Mouse (Mus musculus) 3134 (cell line): Measurements from ENCODE around the gene Hoxd9.

Source experiments
- DNase-seq: peaks from one replicate; pipeline ENCODE4 v3.0.0-alpha.2; 2011; ENCODE audit warnings: low spot score; ENCODE audit not compliant: insufficient read length; ENCODE audit errors: extremely low read depth

The Hoxd9 gene

GRCm38 (mm10) chr2:74682796-74683195, 14.7 kb upstream of the Hoxd9 start:
- DNase-seq = no peak

GRCm38 (mm10) chr2:74683471-74683951, 14.0 kb upstream of the Hoxd9 start:
- DNase-seq = no peak

- DNase-seq = no peak
These were observed 13.4 kb upstream of the Hoxd9 start for GRCm38 (mm10) chr2:74684106-74684505.

GRCm38 (mm10) chr2:74685059-74685603, 12.4 kb upstream of the Hoxd9 start:
- no peak for DNase-seq

- no peak for DNase-seq
These were observed 11.1 kb upstream of the Hoxd9 start for GRCm38 (mm10) chr2:74686301-74686987.

GRCm38 (mm10) chr2:74686988-74687697, 10.4 kb upstream of the Hoxd9 start:
- no peak for DNase-seq

GRCm38 (mm10) chr2:74687698-74688555, 9.6 kb upstream of the Hoxd9 start:
- DNase-seq = no peak

- DNase-seq = no peak
These were observed 8.5 kb upstream of the Hoxd9 start for GRCm38 (mm10) chr2:74688795-74689573.

GRCm38 (mm10) chr2:74689574-74690337, 7.8 kb upstream of the Hoxd9 start:
- no peak for DNase-seq

- no peak for DNase-seq
These were observed 7.2 kb upstream of the Hoxd9 start for GRCm38 (mm10) chr2:74690338-74690716.

- DNase-seq = no peak
These were observed 6.2 kb upstream of the Hoxd9 start, which contains the start of gene Hoxd10 for GRCm38 (mm10) chr2:74691022-74691951. Hoxd10 (plus strand) TSS chr2:74691924.

GRCm38 (mm10) chr2:74691995-74692807, 5.3 kb upstream of the Hoxd9 start:
- DNase-seq = no peak

GRCm38 (mm10) chr2:74692808-74693431, 4.6 kb upstream of the Hoxd9 start:
- DNase-seq = no peak

- no peak for DNase-seq
These were observed 4.1 kb upstream of the Hoxd9 start for GRCm38 (mm10) chr2:74693432-74693827.

GRCm38 (mm10) chr2:74694066-74694465, 3.5 kb upstream of the Hoxd9 start:
- DNase-seq = no peak

GRCm38 (mm10) chr2:74695383-74695782, 2.1 kb upstream of the Hoxd9 start:
- DNase-seq = no peak

- no peak for DNase-seq
These were observed 1.6 kb upstream of the Hoxd9 start for GRCm38 (mm10) chr2:74695813-74696430.
